Mouse (Mus musculus) MEL (cell line): Measurements from ENCODE around the gene Atxn2.

Source experiments
- CTCF ChIP-seq, 3 experiments: IDR thresholded peaks in 2 of 3; conservative IDR thresholded peaks in 1 of 3; 2 replicates each; pipeline ENCODE4 v1.5.1; 2011 to 2012; ENCODE audit warnings: low read length in 3 of 3, low read depth in 2 of 3, mild to moderate bottlenecking in 2 of 3, improper control_type of control experiment in 1 of 3, inconsistent platforms in 1 of 3, mixed read lengths in 1 of 3, moderate library complexity in 1 of 3; ENCODE audit not compliant: control insufficient read depth in 1 of 3, insufficient read depth in 1 of 3, poor library complexity in 1 of 3, severe bottlenecking in 1 of 3
- EP300 ChIP-seq, 2 experiments: IDR thresholded peaks; 2 replicates each; pipeline ENCODE4 v1.6.1; 2011; ENCODE audit warnings: improper control_type of control experiment in 2 of 2, low read length in 2 of 2, low read depth in 1 of 2, mild to moderate bottlenecking in 1 of 2
- GABPA ChIP-seq: IDR thresholded peaks from 2 replicates; pipeline ENCODE4 v1.6.1; 2012; ENCODE audit warnings: low read depth, mild to moderate bottlenecking, inconsistent platforms, low read length, improper control_type of control experiment, moderate library complexity
- GATA1 ChIP-seq: IDR thresholded peaks from 2 replicates; pipeline ENCODE4 v1.6.1; 2011; ENCODE audit warnings: low read depth, low read length, improper control_type of control experiment
- MYC ChIP-seq: IDR thresholded peaks from 2 replicates; pipeline ENCODE4 v1.6.1; 2011; ENCODE audit warnings: low read depth, mild to moderate bottlenecking, low read length, improper control_type of control experiment, moderate library complexity
- POLR2A ChIP-seq, 2 experiments: IDR thresholded peaks; 2 replicates each; pipeline ENCODE4 v1.6.1; 2011 to 2012; ENCODE audit warnings: low read length in 2 of 2, mild to moderate bottlenecking in 2 of 2, control low read depth in 1 of 2, improper control_type of control experiment in 1 of 2, low read depth in 1 of 2, moderate library complexity in 1 of 2; ENCODE audit not compliant: control insufficient read depth in 1 of 2, insufficient read depth in 1 of 2, poor library complexity in 1 of 2
- POLR2AphosphoS2 ChIP-seq: IDR thresholded peaks from 2 replicates; pipeline ENCODE4 v1.6.1; 2011; ENCODE audit warnings: low read length, improper control_type of control experiment
- UBTF ChIP-seq: IDR thresholded peaks from 2 replicates; pipeline ENCODE4 v1.6.1; 2012; ENCODE audit warnings: low read depth, mild to moderate bottlenecking, inconsistent platforms, low read length, improper control_type of control experiment, moderate library complexity, borderline replicate concordance; ENCODE audit not compliant: insufficient read depth
- ZC3H11A ChIP-seq: IDR thresholded peaks from 2 replicates; pipeline ENCODE4 v1.6.1; 2012; ENCODE audit warnings: low read depth, mild to moderate bottlenecking, inconsistent platforms, low read length, improper control_type of control experiment

DNA sequence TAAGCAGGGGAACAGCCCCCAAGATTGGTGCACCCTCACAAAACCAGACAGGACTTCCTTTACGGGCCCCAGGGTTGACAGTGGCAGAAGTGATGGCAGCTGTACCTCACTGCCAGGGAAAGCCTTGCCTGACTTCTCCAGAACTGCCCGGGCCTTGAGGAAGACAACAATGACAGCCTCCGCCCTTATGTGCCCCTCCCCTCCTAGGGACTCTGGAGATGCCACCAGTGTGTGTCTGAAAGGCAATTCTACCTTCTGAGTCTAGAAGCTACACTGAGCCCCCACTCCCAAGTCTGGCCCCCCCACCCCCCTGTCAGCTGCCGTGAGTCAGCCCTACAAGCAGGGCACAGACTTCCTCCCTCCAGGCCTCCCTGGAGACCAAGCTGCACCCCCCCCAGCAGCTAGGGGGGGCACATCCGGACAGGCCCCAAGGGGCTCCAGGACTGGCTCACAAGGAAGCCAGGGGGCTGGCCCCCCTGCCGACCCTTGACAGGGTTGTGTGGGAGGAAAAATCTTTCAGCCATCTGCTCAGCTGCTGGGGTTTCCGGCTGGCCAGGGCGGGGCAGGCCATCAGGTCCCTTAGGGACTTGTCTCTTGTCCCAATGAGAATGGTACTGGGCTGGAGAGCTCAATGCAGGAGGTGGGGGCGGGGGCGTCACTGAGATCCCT is 122.6 kb downstream of the Atxn2 start:
- TF ChIP-seq CTCF (IDR thresholded peaks at IDR 0.05 in 2 of 3, conservative IDR thresholded peaks at IDR 0.05 in 1 of 3; ENCODE audit: control insufficient read depth in 1 of 3, insufficient read depth in 1 of 3, low read depth in 2 of 3, low read length in 3 of 3, poor library complexity in 1 of 3, severe bottlenecking in 1 of 3) (no peak), POLR2A (IDR thresholded peaks at IDR 0.05; ENCODE audit: control insufficient read depth in 1 of 2, insufficient read depth in 1 of 2, low read depth in 1 of 2, low read length in 2 of 2, poor library complexity in 1 of 2) (no peak), EP300 (IDR thresholded peaks at IDR 0.05; ENCODE audit: low read depth in 1 of 2, low read length in 2 of 2) (no peak), POLR2AphosphoS2 (no peak), ZC3H11A (no peak), GABPA (no peak), GATA1 (no peak), UBTF (no peak), MYC (no peak)
